Mouse (Mus musculus) fibroblast of lung, adult 2 months (primary cell): ENCODE measurements around the gene Cd22.
"Not testable (repeated sequence)": the region's sequence is repeated elsewhere in the genome, so short reads cannot be mapped to it uniquely, and the experiment has no call there.

Experiments used
- DNase-seq: peaks from one replicate; pipeline ENCODE4 v3.0.0-alpha.2; 2011; ENCODE audit warnings: low read depth

Cd22 gene

DNA sequence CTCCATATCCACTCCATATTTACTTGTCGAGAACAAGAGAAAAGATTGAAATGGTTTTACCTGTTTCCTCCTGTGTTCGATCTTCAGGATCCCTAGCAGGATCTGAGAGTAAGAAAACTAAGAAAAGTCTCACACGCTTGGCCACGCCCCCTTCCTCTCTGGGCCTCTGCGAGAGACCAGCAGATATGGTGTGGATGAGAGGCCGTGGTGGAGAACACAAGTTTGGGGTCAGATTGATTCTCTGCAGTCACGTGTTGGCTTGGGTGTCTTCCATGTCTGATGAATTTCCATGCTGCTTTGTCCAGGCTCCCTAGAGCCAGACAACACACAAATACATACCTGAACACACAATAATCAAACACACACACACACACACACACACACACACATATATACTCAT is at the start of gene Cd22:
Gene Cd22 (minus strand): TSS at position 167 of the 400 bp plus-strand sequence.
- no peak for DNase-seq

DNA sequence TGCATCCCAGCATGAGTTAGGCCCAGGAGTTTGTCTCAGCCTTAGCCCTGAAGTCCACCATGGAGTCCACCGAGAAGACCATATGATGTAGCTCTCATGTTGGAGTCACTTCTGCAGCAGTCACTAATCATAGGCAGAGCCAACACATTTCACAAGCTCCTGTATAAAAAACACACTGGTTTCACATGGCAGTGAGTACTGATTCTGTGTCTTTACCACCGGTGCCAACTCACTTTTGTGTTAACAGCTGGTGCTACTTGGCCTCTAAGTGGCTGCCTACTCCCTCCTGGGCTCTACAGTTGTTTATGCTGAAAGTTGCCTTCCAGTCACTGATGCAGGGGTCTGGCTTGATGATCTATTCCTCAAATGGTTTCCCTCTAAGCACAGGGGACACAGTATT is 44.4 kb upstream of the Cd22 start, which contains the start of gene Hamp2:
Gene Hamp2 (minus strand): TSS at position 101 of the 400 bp plus-strand sequence.
- DNase-seq = not testable (repeated sequence)

DNA sequence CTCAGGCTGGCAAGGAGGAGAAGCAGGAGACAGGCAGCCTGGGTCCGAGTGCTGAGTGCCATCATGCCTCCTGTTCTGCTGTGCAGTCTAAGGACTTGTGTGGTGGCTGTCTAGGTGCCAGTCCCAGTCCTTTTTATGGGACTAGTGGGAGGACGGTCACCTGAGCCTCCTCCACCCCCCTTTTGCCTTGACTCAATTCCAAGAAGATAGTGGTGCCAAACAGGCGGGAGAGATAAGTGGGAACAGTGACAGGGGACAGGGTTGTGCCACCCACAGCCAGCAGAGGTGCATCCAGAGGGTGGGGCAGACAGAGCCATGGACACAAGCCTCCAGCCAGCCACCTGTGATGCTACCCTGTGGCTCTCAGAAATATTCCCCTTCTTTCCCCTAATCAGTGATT is 43.9 kb upstream of the Cd22 start:
- DNase-seq = no peak

DNA sequence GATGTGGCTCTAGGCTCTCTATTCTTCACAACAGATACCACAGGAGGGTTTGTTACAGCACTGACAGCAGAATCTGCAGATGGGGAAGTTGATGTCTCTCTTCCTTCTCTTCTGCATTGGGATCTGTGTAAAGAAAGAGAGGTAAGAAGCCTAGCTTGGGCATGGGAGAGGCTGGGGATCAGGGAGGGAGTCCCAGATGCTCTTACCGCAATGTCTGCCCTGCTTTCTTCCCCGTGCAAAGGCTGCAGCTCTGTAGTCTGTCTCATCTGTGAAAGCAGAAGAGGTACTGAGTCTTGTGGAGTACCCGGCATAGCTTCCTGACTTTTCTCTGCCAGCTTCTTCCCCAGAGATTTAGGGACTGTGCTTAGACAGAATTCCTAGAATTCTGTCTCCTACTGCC is 42.3 kb upstream of the Cd22 start:
- not testable (repeated sequence) for DNase-seq

DNA sequence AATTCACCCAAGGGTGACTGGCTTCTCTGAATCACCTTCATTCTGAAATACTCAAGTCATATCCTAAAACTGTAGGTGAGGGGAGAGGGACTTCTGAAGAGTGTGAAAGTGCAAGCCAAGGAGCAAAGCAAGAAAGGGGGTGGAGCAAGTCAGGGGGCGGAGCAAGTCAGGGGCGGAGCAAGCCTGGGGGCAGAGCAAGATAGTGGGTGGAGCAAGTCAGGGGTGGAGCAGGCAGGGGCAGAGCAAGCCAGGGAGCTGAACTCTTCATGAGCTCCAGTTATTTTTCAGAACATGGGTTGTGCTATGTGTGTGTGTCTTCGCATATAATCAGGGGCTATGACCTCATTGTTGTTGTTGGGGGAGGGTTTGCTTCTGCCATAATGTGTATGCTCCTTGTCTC is 40.1 kb upstream of the Cd22 start:
- no peak for DNase-seq

DNA sequence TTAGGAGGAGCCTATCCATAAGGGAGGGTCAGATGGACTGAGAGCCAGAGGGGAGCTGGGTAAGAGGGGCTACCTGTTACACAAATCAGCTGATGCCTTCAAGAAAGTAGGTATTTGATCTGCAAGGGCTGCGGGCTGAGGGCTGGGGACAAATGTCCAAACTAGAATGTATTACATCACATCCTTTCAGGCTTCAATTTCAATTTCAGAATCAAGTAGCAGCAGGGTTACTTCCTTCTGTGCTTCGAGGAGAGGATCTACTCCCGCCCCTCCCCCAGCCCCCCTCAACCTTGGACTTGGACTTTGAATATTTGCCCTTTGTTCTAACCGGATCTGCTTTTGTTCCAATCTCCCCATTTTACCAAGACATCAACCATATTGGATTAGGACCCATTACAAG is 37.1 kb upstream of the Cd22 start:
- DNase-seq = no peak

DNA sequence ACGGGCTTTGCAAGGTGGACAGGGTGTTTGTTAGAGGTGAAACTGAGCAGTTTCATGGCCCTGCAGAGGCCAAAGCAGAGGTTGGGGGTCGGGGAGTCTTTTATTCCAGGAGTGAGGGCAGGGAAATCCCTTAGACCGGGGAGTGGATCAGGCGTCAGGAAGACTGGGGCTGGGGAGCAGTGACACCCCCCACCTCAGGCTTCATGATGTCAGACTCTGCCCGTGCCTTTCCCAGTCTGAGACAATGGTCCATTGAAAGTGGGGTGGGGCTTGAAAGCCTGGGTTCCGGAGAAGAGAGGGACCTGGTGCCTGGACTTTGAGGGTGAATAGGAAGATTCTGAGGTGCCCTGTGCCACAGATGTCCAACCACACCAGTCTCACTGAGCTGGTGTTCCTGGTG is 36.6 kb upstream of the Cd22 start:
- DNase-seq = no peak

DNA sequence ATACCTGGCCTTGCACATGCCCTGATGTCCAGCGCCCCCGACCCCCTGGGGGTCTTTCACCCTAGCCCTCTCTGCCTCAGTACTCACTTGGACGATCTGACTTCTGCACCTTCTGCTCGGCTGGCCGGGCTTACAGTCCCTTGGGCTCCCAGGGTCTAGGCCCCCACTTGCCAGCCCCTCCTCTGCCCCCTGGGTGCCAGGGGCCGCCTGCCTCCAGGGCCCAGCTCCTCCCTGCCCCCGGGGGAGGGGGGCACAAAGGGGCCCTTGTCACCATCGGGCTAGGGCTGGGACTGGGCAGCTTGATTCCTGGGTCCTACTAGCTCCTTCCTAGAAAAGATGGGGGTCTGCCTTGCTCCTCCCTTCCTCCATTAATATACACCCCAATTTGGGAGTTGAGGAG is 34.6 kb upstream of the Cd22 start, which contains the start of gene Mag:
Gene Mag (minus strand): TSS at position 142 of the 400 bp plus-strand sequence.
- no peak for DNase-seq

DNA sequence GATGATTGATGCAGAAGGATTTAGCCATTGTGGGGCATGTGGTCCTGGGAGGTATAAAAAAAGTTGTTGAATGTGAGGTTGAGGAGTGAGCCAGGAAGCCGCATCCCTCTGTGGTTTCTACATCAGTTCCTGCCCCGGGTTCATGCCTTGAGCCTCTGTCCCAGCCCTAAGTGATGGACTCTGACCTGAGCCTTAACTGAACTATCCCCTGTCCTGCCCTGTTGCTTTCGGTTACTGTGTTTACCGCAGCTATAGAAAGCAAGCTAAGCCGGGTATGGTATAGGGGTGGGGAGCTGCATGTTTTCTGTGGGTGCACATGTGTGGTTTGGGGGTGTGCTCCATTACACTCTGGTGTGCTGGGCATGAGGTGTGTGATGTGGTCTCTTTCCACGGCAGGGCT is 29.6 kb upstream of the Cd22 start:
- no peak for DNase-seq

DNA sequence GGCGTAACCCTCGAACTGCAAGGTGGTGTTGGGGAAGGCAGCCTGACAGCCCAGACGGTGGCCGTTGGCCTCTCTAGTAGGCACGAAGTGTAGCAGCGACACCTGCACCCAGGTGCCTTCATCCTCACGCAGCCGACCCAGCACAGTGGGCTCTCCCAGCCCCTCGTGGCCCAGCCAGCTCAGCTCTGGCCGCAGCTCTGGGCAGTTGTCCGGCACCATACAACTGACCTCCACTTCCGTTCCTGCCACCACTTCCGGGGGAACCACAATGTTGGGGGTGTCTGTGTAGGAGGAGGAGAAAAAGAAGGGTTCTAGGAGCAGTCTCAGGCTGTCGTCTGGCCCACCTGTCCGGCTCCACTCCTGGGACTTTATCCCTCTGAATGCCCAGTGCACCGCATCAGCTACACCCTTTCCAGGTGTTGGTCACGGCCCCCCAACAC is 28.9 kb upstream of the Cd22 start:
- DNase-seq = no peak

DNA sequence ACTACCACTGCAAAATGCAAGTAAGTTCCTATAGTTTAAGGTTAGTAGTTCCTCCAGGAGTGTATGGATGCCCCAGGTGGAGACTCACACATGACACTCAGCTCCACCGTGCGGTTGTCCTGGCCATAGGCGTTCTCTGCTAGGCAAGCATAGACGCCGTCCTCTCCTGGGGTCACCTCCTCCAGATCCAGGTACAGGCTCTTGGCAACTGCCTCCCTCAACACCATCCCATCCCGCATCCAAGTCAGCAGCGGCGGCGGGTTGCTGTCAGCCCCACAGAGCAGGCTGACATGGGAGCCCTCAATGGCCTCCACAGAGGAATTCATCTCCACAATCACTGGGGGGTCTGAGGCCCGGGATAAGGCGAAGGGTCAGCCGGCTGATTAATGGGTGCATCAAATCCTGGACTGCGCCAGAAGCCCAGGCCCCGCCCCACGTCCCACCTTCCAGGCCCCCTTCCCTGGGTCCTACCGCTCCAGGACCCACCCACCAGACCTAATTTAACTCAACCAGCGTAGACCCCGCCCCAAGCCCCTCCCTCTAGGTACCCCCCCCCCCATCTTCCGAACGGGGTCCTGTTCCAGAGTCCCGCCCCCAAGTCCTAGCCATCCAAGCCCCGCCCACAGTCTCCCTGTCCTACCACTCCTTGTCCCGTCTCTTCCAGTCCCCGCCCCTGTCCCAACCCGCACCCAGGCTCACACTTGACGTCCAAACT is 28.3 kb upstream of the Cd22 start:
- DNase-seq = no peak

DNA sequence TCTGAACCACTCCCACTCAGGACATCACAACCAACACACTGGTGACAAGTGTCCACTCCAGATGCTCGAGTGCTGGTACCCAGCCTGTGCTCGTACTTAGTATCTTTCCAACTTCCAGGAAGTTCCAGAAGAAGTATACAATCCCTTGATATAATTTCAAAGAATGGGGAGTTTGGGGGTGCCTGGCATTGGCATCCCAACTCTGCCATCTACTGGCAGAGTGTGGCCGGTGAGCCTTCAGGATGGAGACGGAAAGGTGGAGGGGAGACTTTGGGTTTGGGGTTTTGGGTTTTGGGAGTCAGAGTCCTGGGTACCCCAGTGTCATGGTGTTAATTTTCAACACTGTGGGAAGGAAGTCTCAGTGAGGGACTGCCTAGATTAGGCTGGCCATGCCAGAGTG is 23.9 kb upstream of the Cd22 start:
- DNase-seq = no peak

DNA sequence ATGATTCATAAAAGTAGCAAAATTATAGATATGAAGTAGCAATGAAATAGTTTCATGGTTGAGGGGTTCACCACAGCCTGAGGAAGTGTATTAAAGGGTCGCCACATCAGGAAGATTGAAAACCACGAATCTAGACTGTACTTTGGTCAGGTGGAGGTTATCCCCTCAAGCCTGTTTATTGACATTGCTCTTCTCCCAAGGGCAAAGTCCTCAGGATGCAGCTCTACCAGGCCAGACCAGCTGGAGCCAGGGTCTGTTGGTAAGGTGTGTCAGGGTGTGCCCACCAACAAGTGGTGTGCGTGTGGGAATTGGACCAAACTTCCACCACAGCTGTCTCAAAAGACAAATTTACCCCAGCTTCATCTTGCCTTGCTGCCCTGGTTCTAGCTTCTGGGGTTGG is 15.1 kb upstream of the Cd22 start:
- no peak for DNase-seq

DNA sequence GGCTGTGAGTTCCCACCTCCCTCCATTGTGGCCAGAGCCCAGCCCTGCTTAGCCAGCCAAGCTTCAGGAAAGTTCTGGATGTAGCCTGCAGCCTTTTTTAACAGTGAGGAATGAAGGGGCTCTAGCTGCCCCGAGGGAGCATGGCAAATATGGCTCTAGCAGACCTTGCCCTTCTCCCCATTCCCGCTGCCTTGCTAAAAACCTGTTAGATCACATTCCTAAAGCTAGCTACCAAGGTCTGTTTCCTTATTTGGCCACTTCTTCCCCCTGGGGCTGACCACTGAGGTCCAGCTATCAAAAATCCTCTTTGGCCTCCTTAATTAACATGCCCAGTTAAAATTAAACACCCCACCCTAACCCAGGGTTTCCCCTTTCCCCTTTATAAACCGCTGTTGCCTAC is 12.4 kb upstream of the Cd22 start:
- no peak for DNase-seq

DNA sequence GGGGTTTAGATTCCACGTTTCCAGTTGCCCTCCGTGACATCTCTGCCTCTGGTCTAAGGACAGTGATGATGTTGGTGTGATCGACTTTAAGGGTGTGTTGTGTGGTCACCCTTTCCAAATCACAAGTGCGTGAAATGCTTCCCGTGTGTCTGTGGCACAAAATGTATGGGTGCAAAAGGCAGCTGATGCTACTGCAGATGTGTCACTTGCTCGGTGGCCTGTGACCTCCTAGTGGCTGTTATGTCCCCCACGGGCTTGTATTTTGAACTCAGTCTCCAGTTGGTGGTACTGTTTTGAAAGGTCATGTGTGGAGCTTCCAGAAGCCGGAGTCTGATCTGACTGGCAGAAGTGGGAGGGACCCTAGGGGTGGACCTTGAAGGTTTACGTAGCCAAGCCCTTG is 11.6 kb upstream of the Cd22 start:
- DNase-seq = no peak

DNA sequence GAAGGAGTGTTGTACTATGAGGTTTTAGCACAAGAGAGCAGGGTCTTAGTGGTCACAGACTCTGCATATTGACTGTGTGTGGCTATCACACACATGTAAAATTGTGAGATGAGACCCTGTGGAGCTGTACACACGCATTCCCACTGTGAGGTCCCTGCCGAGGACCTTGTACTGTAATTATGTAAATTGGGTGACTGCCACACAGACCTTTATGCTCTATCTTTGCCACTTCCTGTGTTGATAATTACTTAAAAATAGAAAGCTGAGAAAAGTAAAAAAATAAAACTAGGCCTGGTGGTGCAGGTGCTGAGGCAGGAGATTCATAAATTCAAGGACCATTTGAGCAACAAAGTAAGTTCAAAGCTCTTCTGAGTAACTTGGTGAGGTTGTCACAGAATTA is 10.5 kb upstream of the Cd22 start:
- DNase-seq = no peak

DNA sequence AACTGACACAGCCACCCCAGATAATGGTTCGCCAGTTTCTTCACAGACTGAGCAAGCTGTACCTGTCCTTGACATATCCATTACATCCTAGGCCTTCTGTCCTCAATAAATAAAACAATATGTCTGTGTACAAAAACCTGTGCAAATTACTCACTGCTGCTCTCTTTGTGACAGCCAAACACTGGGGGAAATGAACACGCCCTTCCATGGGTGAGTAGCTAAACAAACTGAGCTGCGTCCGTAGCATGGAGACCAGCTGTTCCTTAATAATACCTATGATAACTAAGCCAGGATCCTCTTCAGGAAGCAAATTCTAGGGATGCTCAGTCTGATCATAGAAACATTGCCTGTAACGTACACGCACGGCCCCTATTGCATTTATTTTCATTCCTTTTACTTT is 8.6 kb upstream of the Cd22 start:
- no peak for DNase-seq

DNA sequence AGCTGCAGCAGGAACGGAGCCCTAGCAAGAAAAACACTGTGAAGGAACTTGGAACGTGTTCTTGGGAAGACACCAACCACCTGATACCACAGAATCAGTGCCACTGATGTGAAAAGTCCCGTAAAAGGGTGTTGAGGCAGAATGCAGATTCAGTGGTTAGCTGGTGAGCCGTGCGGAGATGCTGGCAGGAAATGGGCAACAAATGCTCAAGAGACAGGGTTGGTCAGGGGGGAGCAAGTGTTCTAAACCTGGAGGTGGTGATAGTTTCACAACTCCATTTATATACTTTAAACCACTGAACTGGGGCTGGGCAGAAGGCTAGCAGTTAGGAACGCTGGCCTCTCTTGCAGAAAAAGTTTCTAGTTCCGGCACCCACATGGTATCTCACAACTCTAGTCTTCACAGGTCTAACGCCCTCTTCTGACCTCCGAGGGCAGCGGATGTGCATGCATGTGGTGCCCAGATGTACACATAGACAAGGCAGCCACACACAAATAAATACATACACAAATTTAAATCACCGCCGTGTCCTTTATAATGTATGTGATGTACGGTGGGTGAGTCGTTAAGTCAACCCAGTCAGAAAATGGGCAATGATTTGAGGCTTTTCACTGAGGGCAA is 7.5 kb upstream of the Cd22 start:
- DNase-seq = no peak

DNA sequence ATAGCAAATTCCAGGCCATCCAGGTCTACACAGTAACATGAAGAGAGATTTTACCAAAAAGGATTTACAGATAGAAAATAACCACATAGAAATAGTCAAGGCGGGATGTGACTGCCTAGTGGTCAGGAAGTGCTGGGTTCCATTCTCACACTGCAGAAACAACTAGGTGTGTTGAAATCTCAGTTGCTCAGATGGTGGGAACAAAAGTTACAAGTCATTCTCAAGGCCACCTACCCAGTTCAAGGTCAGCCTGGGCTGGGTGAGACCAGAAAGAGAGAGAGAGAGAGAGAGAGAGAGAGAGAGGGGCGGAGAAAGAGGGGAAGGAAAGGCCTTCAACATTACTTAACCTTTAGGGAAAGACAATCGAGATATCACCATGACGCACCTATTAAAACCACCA is 6.7 kb upstream of the Cd22 start:
- no peak for DNase-seq

DNA sequence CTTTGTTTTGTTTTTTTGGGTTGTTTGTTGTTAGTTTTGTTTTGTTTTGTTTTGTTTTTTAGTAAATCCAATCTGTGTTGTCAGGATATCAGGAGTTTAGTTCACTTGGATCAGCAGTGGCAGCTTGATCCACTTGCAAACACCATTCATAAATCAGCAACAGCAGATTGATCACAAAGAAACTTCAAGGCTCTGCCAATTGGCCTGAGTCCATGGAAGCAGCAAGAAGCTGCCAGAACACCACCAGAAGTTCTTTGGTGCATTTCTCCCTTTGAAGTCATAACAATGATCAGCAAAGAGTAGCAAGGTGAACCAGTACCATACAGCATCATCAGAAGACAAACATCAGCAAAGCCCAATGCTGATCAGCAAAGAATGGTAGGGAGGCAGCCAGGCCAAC is 3.9 kb upstream of the Cd22 start:
- DNase-seq = no peak

DNA sequence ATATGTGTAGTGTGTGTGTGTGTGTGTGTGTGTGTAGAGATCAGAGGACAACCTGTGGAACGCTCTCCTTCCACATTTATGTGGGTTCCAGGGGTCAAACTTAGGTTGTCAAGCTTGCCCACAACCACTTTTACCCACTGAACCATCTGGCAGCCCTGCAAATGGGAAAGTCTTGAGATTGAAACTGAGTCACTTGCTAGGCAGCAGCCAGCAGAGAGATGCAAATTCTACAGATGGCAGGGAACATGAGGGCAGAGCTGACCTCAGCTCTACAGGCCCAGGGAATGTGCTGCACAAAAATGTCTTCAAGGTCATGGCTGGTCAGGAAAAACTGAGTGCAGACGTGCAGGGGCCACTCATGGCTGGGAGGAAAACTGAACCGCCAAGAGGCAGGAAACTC is 1.2 kb upstream of the Cd22 start:
- no peak for DNase-seq

DNA sequence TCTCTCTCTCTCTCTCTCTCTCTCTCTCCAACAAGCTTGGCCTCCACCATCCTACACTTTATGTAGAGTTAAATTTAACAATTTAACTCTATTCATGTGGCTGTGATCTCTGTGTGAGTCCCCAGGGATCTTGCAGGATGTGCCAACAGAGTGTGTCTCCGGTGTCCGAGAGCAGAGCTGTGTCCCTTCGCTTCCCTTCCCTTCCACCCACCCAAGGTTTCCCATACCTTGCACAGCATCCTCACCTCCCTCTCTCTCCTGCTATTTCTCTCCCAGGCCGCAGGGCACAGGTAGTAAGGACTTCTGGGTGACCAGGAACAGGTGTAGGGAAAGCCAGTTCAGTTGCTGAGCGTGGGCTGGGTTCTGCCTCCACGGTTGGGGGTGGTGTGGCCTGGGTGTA is 1.2 kb downstream of the Cd22 start:
- DNase-seq = no peak

DNA sequence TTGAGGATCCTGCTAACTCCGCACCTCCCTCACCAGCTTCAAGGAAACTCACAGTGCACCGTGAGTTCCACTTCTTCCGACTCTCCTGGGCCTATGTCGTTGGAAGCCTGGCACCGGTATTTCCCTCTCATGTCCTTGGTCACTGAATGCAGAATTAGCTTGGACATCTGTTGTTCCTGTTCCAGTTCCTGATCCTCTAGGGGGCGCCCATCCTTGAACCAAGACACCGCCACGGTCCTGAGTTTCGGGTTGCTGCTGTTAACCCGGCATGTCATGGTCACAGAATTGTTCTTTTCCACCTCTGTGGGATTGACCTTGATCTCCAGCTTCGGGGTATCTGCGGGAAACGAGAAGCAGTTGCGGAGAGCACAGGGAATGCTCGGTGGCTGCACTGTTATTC is 7.1 kb downstream of the Cd22 start:
- no peak for DNase-seq

DNA sequence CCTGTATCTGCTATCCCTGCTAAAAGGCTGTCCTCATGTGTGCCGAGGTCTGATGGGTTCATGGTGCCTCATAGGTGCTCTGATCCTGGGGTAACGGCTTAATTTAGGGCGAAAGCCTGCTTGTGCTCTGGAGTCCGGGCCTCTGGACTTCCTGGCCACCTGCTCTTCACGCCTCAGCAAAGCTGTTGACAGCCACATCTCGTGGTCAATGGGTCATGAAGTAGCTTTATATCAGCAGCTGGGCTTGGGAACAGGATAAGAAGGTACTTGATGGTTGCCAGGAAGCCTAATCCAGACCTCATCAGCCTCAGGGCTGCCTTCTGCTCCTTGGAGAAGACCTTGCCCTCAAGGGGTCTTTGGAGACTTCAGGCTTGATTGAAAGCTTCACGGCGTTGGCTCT is 16.8 kb downstream of the Cd22 start:
- DNase-seq = no peak
